Mouse (Mus musculus): Measurements from ENCODE around the gene Dync1li1.

Gene Dync1li1

GRCm38 (mm10) chr9:114729911-114730805 lies 41.6 kb downstream of the Dync1li1 start:
- DNase-seq (ENCODE audit: low spot score in 2 of 2) = no peak

GRCm38 (mm10) chr9:114731011-114731755 lies 42.6 kb downstream of the Dync1li1 start, which contains the start of gene Cmtm6:
Gene Cmtm6 (plus strand): TSS chr9:114731116.
- peak; percentile 94 to 96 for DNase-seq (ENCODE audit: low spot score in 2 of 2)

- no peak for DNase-seq (ENCODE audit: low spot score in 2 of 2)
Measured at GRCm38 (mm10) chr9:114731871-114732682, 43.5 kb downstream of the Dync1li1 start.

GRCm38 (mm10) chr9:114733238-114733637 lies 44.6 kb downstream of the Dync1li1 start:
- no peak for DNase-seq (ENCODE audit: low spot score in 2 of 2)

GRCm38 (mm10) chr9:114736442-114736841 lies 47.9 kb downstream of the Dync1li1 start:
- no peak for DNase-seq (ENCODE audit: low spot score in 2 of 2)

GRCm38 (mm10) chr9:114740336-114740735 lies 51.7 kb downstream of the Dync1li1 start:
- DNase-seq (ENCODE audit: low spot score in 2 of 2) = no peak

- no peak for DNase-seq (ENCODE audit: low spot score in 2 of 2)
Measured at GRCm38 (mm10) chr9:114742731-114743130, 54.1 kb downstream of the Dync1li1 start.

GRCm38 (mm10) chr9:114745163-114745562 lies 56.6 kb downstream of the Dync1li1 start:
- DNase-seq (ENCODE audit: low spot score in 2 of 2) = peak in 1 of 2 experiments; percentile 29

GRCm38 (mm10) chr9:114745654-114746053 lies 57.1 kb downstream of the Dync1li1 start:
- no peak for DNase-seq (ENCODE audit: low spot score in 2 of 2)

GRCm38 (mm10) chr9:114747012-114747411 lies 58.4 kb downstream of the Dync1li1 start:
- peak; percentile 52 to 67 for DNase-seq (ENCODE audit: low spot score in 2 of 2)

- no peak for DNase-seq (ENCODE audit: low spot score in 2 of 2)
Measured at GRCm38 (mm10) chr9:114747466-114747865, 58.9 kb downstream of the Dync1li1 start.

- no peak for DNase-seq (ENCODE audit: low spot score in 2 of 2)
Measured at GRCm38 (mm10) chr9:114751582-114751981, 63.0 kb downstream of the Dync1li1 start.

GRCm38 (mm10) chr9:114752311-114752710 lies 63.7 kb downstream of the Dync1li1 start:
- no peak for DNase-seq (ENCODE audit: low spot score in 2 of 2)

GRCm38 (mm10) chr9:114752863-114753484 lies 64.4 kb downstream of the Dync1li1 start:
- DNase-seq (ENCODE audit: low spot score in 2 of 2) = peak; percentile 92 to 94

GRCm38 (mm10) chr9:114758272-114758671 lies 69.7 kb downstream of the Dync1li1 start:
- DNase-seq (ENCODE audit: low spot score in 2 of 2) = no peak

- no peak for DNase-seq (ENCODE audit: low spot score in 2 of 2)
Measured at GRCm38 (mm10) chr9:114758801-114759200, 70.2 kb downstream of the Dync1li1 start.

- no peak for DNase-seq (ENCODE audit: low spot score in 2 of 2)
Measured at GRCm38 (mm10) chr9:114759886-114760285, 71.3 kb downstream of the Dync1li1 start.

GRCm38 (mm10) chr9:114760353-114760752 lies 71.8 kb downstream of the Dync1li1 start:
- DNase-seq (ENCODE audit: low spot score in 2 of 2) = no peak

- DNase-seq (ENCODE audit: low spot score in 2 of 2) = no peak
Measured at GRCm38 (mm10) chr9:114761848-114762247, 73.3 kb downstream of the Dync1li1 start.

- no peak for DNase-seq (ENCODE audit: low spot score in 2 of 2)
Measured at GRCm38 (mm10) chr9:114763341-114763740, 74.8 kb downstream of the Dync1li1 start.

GRCm38 (mm10) chr9:114767030-114767429 lies 78.4 kb downstream of the Dync1li1 start:
- no peak for DNase-seq (ENCODE audit: low spot score in 2 of 2)

Data from right cerebral cortex, adult 2 months (tissue).